Mouse (Mus musculus) stomach, embryonic 16.5 days (tissue): ENCODE data around the gene Pde6d. TPM values are rescaled to one million over a fixed set of nuclear protein-coding genes. Genes with fewer than 3 reads are reported as not detected.
A peak's percentile ranks its signal among the peaks of the same experiment; 100 is the strongest.

Source experiments
- ATAC-seq: fragments of 200-750 bp; cut with Nextera tagmentation; 2 replicates; pipeline ENCODE4 v1.8.0; 2017; ENCODE audit warnings: moderate number of reproducible peaks, moderate TSS enrichment; ENCODE audit not compliant: insufficient read depth, low FRiP score
- H3K27ac ChIP-seq: fragments of 300-500 bp; sonication (generic); 2 replicates; pipeline ENCODE4 v1.5.1; 2014; ENCODE audit warnings: low read length
- H3K27me3 ChIP-seq: fragments of 300-500 bp; sonication (generic); 2 replicates; pipeline ENCODE4 v1.6.1; 2014; ENCODE audit warnings: low read length, control low read depth, mixed read lengths; ENCODE audit not compliant: control insufficient read depth, insufficient read depth
- H3K36me3 ChIP-seq: fragments of 300-500 bp; sonication (generic); 2 replicates; pipeline ENCODE4 v1.6.1; 2014; ENCODE audit warnings: low read length; ENCODE audit not compliant: control insufficient read depth, insufficient read depth
- H3K4me1 ChIP-seq: fragments of 300-500 bp; sonication (generic); 2 replicates; pipeline ENCODE4 v1.6.1; 2014; ENCODE audit warnings: low read length, control low read depth, mixed read lengths; ENCODE audit not compliant: control insufficient read depth, insufficient read depth
- H3K4me2 ChIP-seq: fragments of 300-500 bp; sonication (generic); 2 replicates; pipeline ENCODE4 v1.6.1; 2014; ENCODE audit warnings: low read depth, low read length, mixed read lengths
- H3K4me3 ChIP-seq: fragments of 300-500 bp; sonication (generic); replicated peaks from 2 replicates; pipeline ENCODE4 v1.5.1; 2014; ENCODE audit warnings: mild to moderate bottlenecking, low read length
- H3K9ac ChIP-seq: fragments of 300-500 bp; sonication (generic); 2 replicates; pipeline ENCODE4 v1.6.1; 2014; ENCODE audit warnings: low read length
- H3K9me3 ChIP-seq: fragments of 300-500 bp; sonication (generic); replicated peaks from 2 replicates; pipeline ENCODE4 v1.6.1; 2016; ENCODE audit warnings: low read length, control low read depth; ENCODE audit not compliant: control insufficient read depth
- WGBS: fragments of 180-500 bp; shearing (Covaris S2); extraction: QIAGEN DNeasy Blood & Tissue Kit; methylation state at CpG from one replicate; pipeline ENCODE4 v1.1.7; 2014; 5-methylcytosine and 5-hydroxymethylcytosine counted together
- polyA plus RNA-seq: library from polyadenylated mRNA; unstranded; fragments of >200 nt; fragmentation: Nextera tagmentation; extraction: Ambion mirVana; gene quantifications from 2 replicates; pipeline ENCODE4 v1.2.1, GENCODE M21; 2015

Pde6d gene
- polyA plus RNA-seq, 1 experiment from 2014 or later, result 42.9 TPM

GRCm38 (mm10) chr1:86581692-86582450 is 558 bp downstream of the Pde6d start:
- Histone ChIP-seq H3K9ac (peak overlapping the region; percentile 88), H3K4me2 (peak overlapping the region; percentile 80), H3K27me3 (no peaks in the 10 kb centered on the region), H3K4me3 (peak overlapping the region; percentile 83), H3K27ac (peak overlapping the region; percentile 39), H3K36me3 (no peaks in the 10 kb centered on the region), H3K9me3 (no peaks in the 10 kb centered on the region), H3K4me1 (peaks cover 12% of the 10 kb centered on the region)
- 1% methylated on average over 37 of the region's 38 CpGs for WGBS
- ATAC-seq, result peak; percentile 79

- no peaks in the 10 kb centered on the region for H3K27me3 ChIP-seq
- WGBS, result 69% methylated on average over 6 of the region's 6 CpGs
- no peaks in the 10 kb centered on the region for H3K36me3 ChIP-seq
- no peak overlapping the region for H3K9ac ChIP-seq
- no peaks in the 10 kb centered on the region for H3K9me3 ChIP-seq
- no peak overlapping the region for H3K4me3 ChIP-seq
- no peak overlapping the region for H3K4me2 ChIP-seq
- H3K27ac ChIP-seq, result no peak overlapping the region
- peaks cover 9% of the 10 kb centered on the region for H3K4me1 ChIP-seq
- ATAC-seq, result no peak
These were observed 2.0 kb downstream of the Pde6d start for GRCm38 (mm10) chr1:86580426-86580825.

- no peaks in the 10 kb centered on the region for H3K9me3 ChIP-seq
- H3K9ac ChIP-seq, result no peak overlapping the region
- no peak for ATAC-seq
- H3K4me2 ChIP-seq, result no peak overlapping the region
- no peak overlapping the region for H3K4me3 ChIP-seq
- H3K36me3 ChIP-seq, result no peaks in the 10 kb centered on the region
- no peaks in the 10 kb centered on the region for H3K27me3 ChIP-seq
- WGBS, result 71% methylated on average over 4 of the region's 4 CpGs
- no peak overlapping the region for H3K27ac ChIP-seq
- H3K4me1 ChIP-seq, result no peaks in the 10 kb centered on the region
These were observed 10.5 kb downstream of the Pde6d start for GRCm38 (mm10) chr1:86571941-86572340.

- no peak for ATAC-seq
- H3K4me3 ChIP-seq, result no peak overlapping the region
- H3K36me3 ChIP-seq, result no peaks in the 10 kb centered on the region
- no peaks in the 10 kb centered on the region for H3K9me3 ChIP-seq
- WGBS, result 89% methylated on average over 2 of the region's 2 CpGs
- H3K4me2 ChIP-seq, result no peak overlapping the region
- no peak overlapping the region for H3K9ac ChIP-seq
- no peaks in the 10 kb centered on the region for H3K27me3 ChIP-seq
- H3K27ac ChIP-seq, result no peak overlapping the region
- no peaks in the 10 kb centered on the region for H3K4me1 ChIP-seq
These were observed 11.0 kb downstream of the Pde6d start for GRCm38 (mm10) chr1:86571381-86571780.

- Histone ChIP-seq H3K4me2 (no peak overlapping the region), H3K4me3 (no peak overlapping the region), H3K9me3 (no peaks in the 10 kb centered on the region), H3K27ac (no peak overlapping the region), H3K27me3 (no peaks in the 10 kb centered on the region), H3K4me1 (no peaks in the 10 kb centered on the region), H3K36me3 (no peaks in the 10 kb centered on the region), H3K9ac (no peak overlapping the region)
- ATAC-seq, result no peak
- WGBS, result 84% methylated on average over 2 of the region's 2 CpGs
These were observed 13.1 kb downstream of the Pde6d start for GRCm38 (mm10) chr1:86569292-86569860.

- no peak overlapping the region for H3K4me2 ChIP-seq
- no peaks in the 10 kb centered on the region for H3K4me1 ChIP-seq
- no peak overlapping the region for H3K4me3 ChIP-seq
- no peak overlapping the region for H3K9ac ChIP-seq
- ATAC-seq, result no peak
- H3K27me3 ChIP-seq, result no peaks in the 10 kb centered on the region
- 64% methylated on average over 2 of the region's 2 CpGs for WGBS
- H3K27ac ChIP-seq, result no peak overlapping the region
- H3K36me3 ChIP-seq, result no peaks in the 10 kb centered on the region
- no peaks in the 10 kb centered on the region for H3K9me3 ChIP-seq
These were observed 14.0 kb downstream of the Pde6d start for GRCm38 (mm10) chr1:86568409-86568808.

GRCm38 (mm10) chr1:86562663-86563062 is 19.8 kb downstream of the Pde6d start:
- 68% methylated on average over 2 of the region's 2 CpGs for WGBS
- Histone ChIP-seq H3K36me3 (no peaks in the 10 kb centered on the region), H3K27me3 (no peaks in the 10 kb centered on the region), H3K4me2 (no peak overlapping the region), H3K27ac (no peak overlapping the region), H3K4me1 (no peaks in the 10 kb centered on the region), H3K9ac (no peak overlapping the region), H3K9me3 (no peaks in the 10 kb centered on the region), H3K4me3 (no peak overlapping the region)
- no peak for ATAC-seq

- Histone ChIP-seq H3K9me3 (no peaks in the 10 kb centered on the region), H3K27me3 (no peaks in the 10 kb centered on the region), H3K9ac (no peak overlapping the region), H3K36me3 (no peaks in the 10 kb centered on the region), H3K4me3 (no peak overlapping the region), H3K27ac (no peak overlapping the region), H3K4me1 (no peaks in the 10 kb centered on the region), H3K4me2 (no peak overlapping the region)
- WGBS, result 84% methylated on average over 3 of the region's 3 CpGs
- no peak for ATAC-seq
These were observed 23.2 kb downstream of the Pde6d start for GRCm38 (mm10) chr1:86559232-86559631.

GRCm38 (mm10) chr1:86557872-86558271 is 24.6 kb downstream of the Pde6d start:
- no peak overlapping the region for H3K9ac ChIP-seq
- 58% methylated on average over 7 of the region's 7 CpGs for WGBS
- H3K4me3 ChIP-seq, result no peak overlapping the region
- no peak overlapping the region for H3K27ac ChIP-seq
- no peaks in the 10 kb centered on the region for H3K4me1 ChIP-seq
- H3K9me3 ChIP-seq, result no peaks in the 10 kb centered on the region
- H3K36me3 ChIP-seq, result no peaks in the 10 kb centered on the region
- H3K27me3 ChIP-seq, result no peaks in the 10 kb centered on the region
- no peak overlapping the region for H3K4me2 ChIP-seq
- no peak for ATAC-seq
